Mouse (Mus musculus): Measurements from ENCODE around the gene Yars. TPM values are rescaled to one million over a fixed set of nuclear protein-coding genes. Genes with fewer than 3 reads are reported as not detected.

Yars gene
- 58.1 and 81.0 TPM in 2 replicates for polyA plus RNA-seq (2012; rRNA removed)

GRCm38 (mm10) chr4:129189542-129190519 is at the start of gene Yars, which contains the start of gene S100pbp:
TSS of gene Yars (plus strand) at chr4:129189760.
TSS of gene S100pbp (minus strand) at chr4:129189727.

GRCm38 (mm10) chr4:129261196-129261595 is 71.6 kb downstream of the Yars start, which contains the start of gene C77080:
TSS of gene C77080 (minus strand) at chr4:129261404.

Other genes starting within 250 kb of the Yars start
- gene Azin2, start 227.3 kb upstream of the Yars start, polyA plus RNA-seq (2012; rRNA removed): 14.2 and 16.4 TPM in 2 replicates
- 112 and 201 TPM in 2 replicates for gene Ak2, start 197.8 kb upstream of the Yars start, polyA plus RNA-seq (2012; rRNA removed)
- 25.5 and 30.5 TPM in 2 replicates for gene Rnf19b, start 131.5 kb upstream of the Yars start, polyA plus RNA-seq (2012; rRNA removed)
- 1.0 and 2.0 TPM in 2 replicates for gene Tmem54, start 84.2 kb upstream of the Yars start, polyA plus RNA-seq (2012; rRNA removed)
- gene Hpca, start 67.7 kb upstream of the Yars start, polyA plus RNA-seq (2012; rRNA removed): 6.5 and 7.7 TPM in 2 replicates
- 1.4 and 10.3 TPM in 2 replicates for gene Fndc5, start 52.8 kb upstream of the Yars start, polyA plus RNA-seq (2012; rRNA removed)
- gene S100pbp, start within 50 bp of the Yars start, polyA plus RNA-seq (2012; rRNA removed): 31.1 and 49.6 TPM in 2 replicates
- gene C77080, start 71.6 kb downstream of the Yars start, polyA plus RNA-seq (2012; rRNA removed): 6.8 and 8.1 TPM in 2 replicates
- 0.55 and 0.98 TPM in 2 replicates for gene Sync, start 97.9 kb downstream of the Yars start, polyA plus RNA-seq (2012; rRNA removed)
- 203 and 212 TPM in 2 replicates for gene Rbbp4, start 145.6 kb downstream of the Yars start, polyA plus RNA-seq (2012; rRNA removed)
- 48.8 and 55.3 TPM in 2 replicates for gene Zbtb8os, start 145.9 kb downstream of the Yars start, polyA plus RNA-seq (2012; rRNA removed)
- 8.9 and 10.6 TPM in 2 replicates for gene Zbtb8a, start 188.4 kb downstream of the Yars start, polyA plus RNA-seq (2012; rRNA removed)

All from central nervous system, embryonic 11.5 days (tissue).